Mouse (Mus musculus) adrenal gland, postnatal 36 days (tissue): ENCODE data around the gene Tmem9b. TPM values are rescaled to one million over a fixed set of nuclear protein-coding genes. Genes with fewer than 3 reads are reported as not detected.

Experiments used
- DNase-seq, 2 experiments: peaks; one replicate each; pipeline ENCODE4 v3.0.0; 2021; ENCODE audit warnings: mixed read lengths in 1 of 2
- total RNA-seq, 2 experiments: library from RNA; stranded (reverse); gene quantifications; 2 replicates each; pipeline ENCODE4 v1.2.3; 2021

The Tmem9b gene
- total RNA-seq, 2 experiments from 2014 or later, result 43.9 to 47.2 TPM

GRCm38 (mm10) chr7:109686585-109687128, 66.0 kb downstream of the Tmem9b start:
- DNase-seq, result no peak

Other genes starting within 250 kb of the Tmem9b start
- gene Trim66, start 244.7 kb downstream of the Tmem9b start, total RNA-seq, result under 1 TPM; 0.10 to 0.33 TPM
- gene Rpl27a, start 233.7 kb downstream of the Tmem9b start, total RNA-seq, result 100 to 1,000 TPM; 206 to 235 TPM
- gene St5, start 49.3 kb downstream of the Tmem9b start, total RNA-seq, result 10 to 100 TPM; 37.9 to 45.8 TPM
- gene Akip1, start 49.2 kb downstream of the Tmem9b start, total RNA-seq, result 10 to 100 TPM; 23.6 to 30.0 TPM
- gene BC051019, start 29.0 kb downstream of the Tmem9b start, total RNA-seq, result not detected
- gene Ascl3, start 21.1 kb downstream of the Tmem9b start, total RNA-seq, result not detected
- gene Nrip3, start 29.1 kb upstream of the Tmem9b start, total RNA-seq, result 1 to 10 TPM in 1 of 2 experiments, under 1 TPM in 1; 0.63 to 1.3 TPM
- gene Scube2, start 112.8 kb upstream of the Tmem9b start, total RNA-seq, result under 1 TPM; 0.26 to 0.56 TPM
- gene Dennd5a, start 207.6 kb upstream of the Tmem9b start, total RNA-seq, result 100 to 1,000 TPM; 161 to 174 TPM
- 10 to 100 TPM; 48.5 to 51.7 TPM for gene Tmem41b, start 234.1 kb upstream of the Tmem9b start, total RNA-seq